Mouse (Mus musculus) embryonic facial prominence, embryonic 13.5 days (tissue): ENCODE measurements at regions not wholly inside any gene's neighbourhood (a gene's known extent, or its start where the extent isn't known, plus 50 kb on each side); places are given as distances from the start of the nearest gene placed in this dataset.
A peak's percentile ranks its signal among the peaks of the same experiment; 100 is the strongest.

Source experiments
- ATAC-seq: fragments of 200-750 bp; cut with Nextera tagmentation; 2 replicates; pipeline ENCODE4 v1.8.0; 2017; ENCODE audit warnings: low read depth; ENCODE audit not compliant: insufficient number of reproducible peaks, insufficient read depth, low FRiP score, low TSS enrichment
- H3K27ac ChIP-seq: fragments of 300-500 bp; sonication (generic); 2 replicates; pipeline ENCODE4 v1.5.1; 2015; ENCODE audit warnings: moderate library complexity, mild to moderate bottlenecking, inconsistent platforms
- H3K27me3 ChIP-seq: fragments of 300-500 bp; sonication (generic); 2 replicates; pipeline ENCODE4 v1.6.1; 2015; ENCODE audit warnings: mild to moderate bottlenecking, inconsistent platforms
- H3K36me3 ChIP-seq: fragments of 300-500 bp; sonication (generic); 2 replicates; pipeline ENCODE4 v1.6.1; 2015; ENCODE audit warnings: mild to moderate bottlenecking, inconsistent platforms
- H3K4me1 ChIP-seq: fragments of 300-500 bp; sonication (generic); 2 replicates; pipeline ENCODE4 v1.6.1; 2015; ENCODE audit warnings: inconsistent platforms
- H3K4me2 ChIP-seq: fragments of 300-500 bp; sonication (generic); 2 replicates; pipeline ENCODE4 v1.6.1; 2015; ENCODE audit warnings: moderate library complexity, mild to moderate bottlenecking, inconsistent platforms
- H3K4me3 ChIP-seq: fragments of 300-500 bp; sonication (generic); 2 replicates; pipeline ENCODE4 v1.5.1; 2015; ENCODE audit warnings: mild to moderate bottlenecking, inconsistent platforms
- H3K9ac ChIP-seq: fragments of 300-500 bp; sonication (generic); 2 replicates; pipeline ENCODE4 v1.6.1; 2015; ENCODE audit warnings: mild to moderate bottlenecking, inconsistent platforms
- H3K9me3 ChIP-seq: fragments of 300-500 bp; sonication (generic); 2 replicates; pipeline ENCODE4 v1.6.1; 2016; ENCODE audit warnings: inconsistent platforms
- WGBS: fragments of 180-500 bp; shearing (Covaris S2); methylation state at CpG from one replicate; pipeline ENCODE4 v1.1.7; 2015; ENCODE audit warnings: mixed read lengths; 5-methylcytosine and 5-hydroxymethylcytosine counted together

- Histone ChIP-seq H3K9me3 (no peaks in the 10 kb centered on the region), H3K9ac (no peak overlapping the region), H3K27ac (no peak overlapping the region), H3K4me3 (no peak overlapping the region), H3K36me3 (no peaks in the 10 kb centered on the region), H3K27me3 (no peaks in the 10 kb centered on the region), H3K4me1 (no peaks in the 10 kb centered on the region), H3K4me2 (no peak overlapping the region)
- WGBS: 58% methylated on average over 3 of the region's 3 CpGs
- no peak for ATAC-seq
These were observed 451.3 kb upstream of the Gm6657 start for GRCm38 (mm10) chr12:77742716-77743115.

DNA sequence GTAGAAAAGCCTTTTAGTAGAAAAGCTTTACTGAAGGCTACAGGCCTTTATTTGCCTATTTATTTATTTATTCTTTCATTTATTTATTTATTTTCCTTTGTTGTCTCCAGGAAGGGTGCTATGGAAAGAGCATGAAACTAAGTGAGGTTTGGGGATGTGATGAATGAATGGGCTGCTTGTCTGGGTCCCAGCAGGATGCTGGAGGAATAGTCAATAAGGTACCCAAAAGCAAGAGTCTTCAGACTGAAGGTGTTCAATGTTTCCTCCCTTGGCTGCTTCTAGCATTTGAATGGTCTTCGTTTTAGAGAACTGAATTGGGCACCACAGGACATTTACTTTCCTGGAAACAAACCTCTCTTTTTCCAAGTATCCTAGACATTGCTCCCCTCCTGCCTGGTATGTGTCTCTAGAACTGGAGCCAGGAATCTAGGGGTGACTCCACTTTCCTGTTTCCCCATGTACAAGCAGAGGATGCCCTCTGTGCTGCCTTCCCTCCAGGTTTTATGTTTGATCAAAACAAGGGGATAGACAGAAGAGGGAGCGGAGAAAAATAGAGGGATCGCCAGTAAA, 444.5 kb upstream of the Gm6657 start:
- no peak for ATAC-seq
- H3K36me3 ChIP-seq: no peaks in the 10 kb centered on the region
- no peak overlapping the region for H3K4me3 ChIP-seq
- H3K4me2 ChIP-seq: no peak overlapping the region
- H3K27ac ChIP-seq: no peak overlapping the region
- H3K4me1 ChIP-seq: no peaks in the 10 kb centered on the region
- H3K9me3 ChIP-seq: no peaks in the 10 kb centered on the region
- 66% methylated on average over 3 of the region's 3 CpGs for WGBS
- H3K9ac ChIP-seq: no peak overlapping the region
- no peaks in the 10 kb centered on the region for H3K27me3 ChIP-seq

DNA sequence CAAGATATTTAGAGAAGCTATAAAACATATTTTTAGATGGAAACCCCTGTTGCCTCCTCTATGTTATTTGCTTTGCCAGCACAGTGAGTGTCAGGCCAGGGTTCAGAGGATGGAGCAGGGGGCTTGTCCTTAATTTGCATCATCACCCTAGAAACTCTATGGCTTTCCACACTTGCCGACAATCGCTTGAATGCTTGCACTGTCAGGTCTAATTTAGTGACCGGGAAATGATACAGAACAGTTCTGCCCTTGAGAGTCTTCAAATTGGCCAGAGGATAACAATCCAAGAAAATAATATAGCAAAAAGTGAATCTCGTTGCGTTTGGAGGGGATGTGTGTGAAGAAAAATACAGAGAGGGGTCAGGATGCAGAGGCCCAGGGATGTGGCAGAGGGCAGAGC, 441.9 kb upstream of the Gm6657 start:
- H3K36me3 ChIP-seq: no peaks in the 10 kb centered on the region
- 81% methylated on average over 5 of the region's 5 CpGs for WGBS

GRCm38 (mm10) chr12:77756021-77756420, 438.0 kb upstream of the Gm6657 start:
- no peaks in the 10 kb centered on the region for H3K4me1 ChIP-seq
- no peak overlapping the region for H3K4me2 ChIP-seq
- 71% methylated on average over 7 of the region's 7 CpGs for WGBS
- no peak overlapping the region for H3K4me3 ChIP-seq
- no peak overlapping the region for H3K27ac ChIP-seq
- H3K27me3 ChIP-seq: no peaks in the 10 kb centered on the region
- no peaks in the 10 kb centered on the region for H3K36me3 ChIP-seq
- ATAC-seq: no peak
- H3K9ac ChIP-seq: no peak overlapping the region
- no peaks in the 10 kb centered on the region for H3K9me3 ChIP-seq

More for the DNA sequence above, 441.9 kb upstream of the Gm6657 start:
- no peak overlapping the region for H3K9ac ChIP-seq
- no peaks in the 10 kb centered on the region for H3K9me3 ChIP-seq
- no peak overlapping the region for H3K4me3 ChIP-seq
- H3K4me1 ChIP-seq: no peaks in the 10 kb centered on the region
- ATAC-seq: no peak
- no peak overlapping the region for H3K27ac ChIP-seq
- H3K27me3 ChIP-seq: no peaks in the 10 kb centered on the region
- no peak overlapping the region for H3K4me2 ChIP-seq

- WGBS: 70% methylated on average over 3 of the region's 3 CpGs
- no peak overlapping the region for H3K4me2 ChIP-seq
- ATAC-seq: no peak
- no peak overlapping the region for H3K27ac ChIP-seq
- no peak overlapping the region for H3K9ac ChIP-seq
- no peaks in the 10 kb centered on the region for H3K9me3 ChIP-seq
- H3K4me3 ChIP-seq: no peak overlapping the region
- H3K4me1 ChIP-seq: no peaks in the 10 kb centered on the region
- no peaks in the 10 kb centered on the region for H3K36me3 ChIP-seq
- no peaks in the 10 kb centered on the region for H3K27me3 ChIP-seq
These were observed 433.1 kb upstream of the Gm6657 start for GRCm38 (mm10) chr12:77760976-77761375.

- Histone ChIP-seq H3K4me3 (no peak overlapping the region), H3K4me1 (no peaks in the 10 kb centered on the region), H3K36me3 (no peaks in the 10 kb centered on the region), H3K27ac (no peak overlapping the region), H3K4me2 (no peak overlapping the region), H3K9me3 (no peaks in the 10 kb centered on the region), H3K9ac (no peak overlapping the region), H3K27me3 (no peaks in the 10 kb centered on the region)
- ATAC-seq: no peak
- WGBS: 85% methylated on average over 6 of the region's 6 CpGs
These were observed 418.0 kb upstream of the Gm6657 start for GRCm38 (mm10) chr12:77776011-77776546.

DNA sequence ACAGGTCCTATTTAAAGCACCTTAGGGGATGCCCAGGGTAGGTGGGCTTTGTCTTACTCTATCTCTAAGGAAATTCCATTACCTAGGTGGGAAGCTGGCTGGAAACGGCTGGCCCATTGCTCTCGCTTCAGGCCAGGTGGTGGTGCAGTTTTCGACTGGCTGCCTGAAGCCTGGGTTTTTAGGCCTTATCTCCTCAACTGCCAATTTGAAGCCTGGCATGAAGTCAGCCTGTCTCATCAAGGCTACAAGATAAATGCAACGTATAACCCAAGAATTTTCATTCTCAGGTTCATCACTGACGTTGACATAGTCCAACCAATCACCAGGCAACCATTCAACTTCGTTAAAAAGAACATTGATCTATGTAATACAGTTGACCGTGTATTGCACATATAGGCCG, 417.3 kb upstream of the Gm6657 start:
- WGBS: 87% methylated on average over 8 of the region's 8 CpGs
- no peak overlapping the region for H3K9ac ChIP-seq
- H3K36me3 ChIP-seq: no peaks in the 10 kb centered on the region
- no peaks in the 10 kb centered on the region for H3K9me3 ChIP-seq
- no peaks in the 10 kb centered on the region for H3K4me1 ChIP-seq
- no peak overlapping the region for H3K27ac ChIP-seq
- H3K27me3 ChIP-seq: no peaks in the 10 kb centered on the region
- H3K4me3 ChIP-seq: no peak overlapping the region
- H3K4me2 ChIP-seq: no peak overlapping the region
- no peak for ATAC-seq

GRCm38 (mm10) chr12:77780885-77781698, 412.9 kb upstream of the Gm6657 start:
- Histone ChIP-seq H3K36me3 (no peaks in the 10 kb centered on the region), H3K9ac (peak overlapping the region; percentile 52; the same call in 1 of the 2 replicates), H3K4me3 (peak overlapping the region; percentile 36), H3K27ac (no peak overlapping the region), H3K9me3 (no peaks in the 10 kb centered on the region), H3K27me3 (no peaks in the 10 kb centered on the region), H3K4me1 (no peaks in the 10 kb centered on the region), H3K4me2 (peak overlapping the region; percentile 56)
- 27% methylated on average over 20 of the region's 20 CpGs for WGBS
- no peak for ATAC-seq

DNA sequence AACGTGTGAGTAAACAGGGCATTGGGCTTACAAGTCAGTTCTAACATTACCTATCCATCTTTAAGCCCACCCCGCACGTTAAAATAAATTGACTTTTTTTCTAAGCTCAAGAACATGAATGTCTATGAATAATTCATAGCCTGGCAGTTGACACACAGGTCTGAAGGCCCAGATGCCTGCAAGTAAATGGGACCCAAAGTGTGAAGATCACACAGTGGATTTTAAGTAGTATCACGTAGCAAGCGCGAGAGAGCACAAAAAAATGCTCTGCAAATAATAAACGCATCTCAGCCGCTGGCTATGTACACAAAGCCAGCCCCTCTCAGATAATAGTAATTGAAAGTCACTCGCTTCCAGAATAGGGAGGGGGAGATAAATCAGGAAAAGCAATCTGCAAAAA, 410.1 kb upstream of the Gm6657 start:
- Histone ChIP-seq H3K4me2 (no peak overlapping the region), H3K4me3 (no peak overlapping the region), H3K27me3 (no peaks in the 10 kb centered on the region), H3K9me3 (no peaks in the 10 kb centered on the region), H3K36me3 (no peaks in the 10 kb centered on the region), H3K27ac (no peak overlapping the region), H3K9ac (no peak overlapping the region), H3K4me1 (no peaks in the 10 kb centered on the region)
- ATAC-seq: no peak
- WGBS: 86% methylated on average over 9 of the region's 9 CpGs

DNA sequence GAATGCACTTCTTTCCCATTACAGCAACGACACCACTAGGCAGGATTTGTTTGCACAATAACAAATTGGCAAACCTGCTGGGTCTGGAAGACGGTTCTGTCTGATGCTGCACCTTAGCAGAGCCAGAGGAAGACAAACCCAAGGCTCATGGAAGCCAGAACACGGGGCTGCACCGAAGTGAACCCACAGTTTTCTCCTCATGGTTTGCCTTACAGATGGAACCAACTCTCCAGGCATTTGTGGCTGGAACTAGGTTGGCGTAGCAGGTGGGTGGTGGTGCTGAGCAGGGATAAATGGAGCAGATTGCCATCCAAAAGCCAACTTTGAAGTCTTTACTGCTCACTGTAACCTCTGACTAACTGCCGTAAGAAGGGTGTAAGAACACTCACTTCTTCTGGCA, 408.4 kb upstream of the Gm6657 start:
- Histone ChIP-seq H3K36me3 (no peaks in the 10 kb centered on the region), H3K9ac (no peak overlapping the region), H3K4me1 (peaks cover 8% of the 10 kb centered on the region), H3K9me3 (no peaks in the 10 kb centered on the region), H3K4me3 (no peak overlapping the region), H3K27ac (no peak overlapping the region), H3K27me3 (peaks cover 14% of the 10 kb centered on the region), H3K4me2 (no peak overlapping the region)
- ATAC-seq: no peak
- WGBS: 77% methylated on average over 6 of the region's 6 CpGs

GRCm38 (mm10) chr12:77786678-77787077, 407.4 kb upstream of the Gm6657 start:
- no peaks in the 10 kb centered on the region for H3K36me3 ChIP-seq
- WGBS: 57% methylated on average over 4 of the region's 4 CpGs
- H3K4me3 ChIP-seq: no peak overlapping the region
- H3K4me1 ChIP-seq: peaks cover 8% of the 10 kb centered on the region
- H3K27me3 ChIP-seq: peaks cover 17% of the 10 kb centered on the region
- no peak overlapping the region for H3K4me2 ChIP-seq
- H3K9ac ChIP-seq: no peak overlapping the region
- no peak for ATAC-seq
- H3K9me3 ChIP-seq: no peaks in the 10 kb centered on the region
- H3K27ac ChIP-seq: no peak overlapping the region

- Histone ChIP-seq H3K4me2 (no peak overlapping the region), H3K4me3 (no peak overlapping the region), H3K9ac (no peak overlapping the region), H3K36me3 (no peaks in the 10 kb centered on the region), H3K4me1 (peaks cover 8% of the 10 kb centered on the region), H3K27me3 (peaks cover 17% of the 10 kb centered on the region), H3K9me3 (no peaks in the 10 kb centered on the region), H3K27ac (no peak overlapping the region)
- no peak for ATAC-seq
- WGBS: 58% methylated on average over 2 of the region's 2 CpGs
These were observed 405.8 kb upstream of the Gm6657 start for GRCm38 (mm10) chr12:77788273-77788672.
